12 mouse cellular contexts compared by ENCODE assay signal in genomic region chr5:124715135-124715534, GRCm38 (mm10). TPM values are rescaled to one million over a fixed set of nuclear protein-coding genes. Genes with fewer than 3 reads are reported as not detected.
DNase-seq lines count a peak whose midpoint lies in the region; ATAC-seq and TF ChIP-seq lines count a peak whose summit lies in the region.
"Had no signal": no experiment of that assay in that cellular context is flagged by ENCODE, and none has a peak within 500 bp of the region (broad histone marks: within the 10 kb centered on the region; RNA-seq: fewer than 3 reads in every experiment).

No protein-coding gene starts in this region.

- 82% methylated on average over 8 of the region's 8 CpGs for WGBS in lung, embryonic 14.5 days
- 75% methylated on average over 8 of the region's 8 CpGs for WGBS in lung, adult 2 months
- WGBS in forebrain, embryonic 14.5 days, result 93% methylated on average over 8 of the region's 8 CpGs

- no peak for ATAC-seq in lung, embryonic 14.5 days (ENCODE audit: insufficient read depth)
- ATAC-seq in forebrain, embryonic 14.5 days, result no peak
- no peak for ATAC-seq in megakaryocyte progenitor cell, adult 5-6 weeks (replicated peaks; ENCODE audit: poor library complexity)
- ATAC-seq: inflammation-experienced regulatory T-cells, adult 6 months had no signal

- no peak overlapping the region for H3K4me3 ChIP-seq in lung, embryonic 14.5 days (ENCODE audit: low read depth, low read length)
- H3K4me3 ChIP-seq in lung, adult 2 months (replicated peaks; ENCODE audit: extremely low read depth, low read depth, low read length), result no peak overlapping the region
- H3K4me3 ChIP-seq in forebrain, embryonic 14.5 days (ENCODE audit: low read depth, low read length), result no peak overlapping the region
- H3K4me3 ChIP-seq: embryonic facial prominence, embryonic 13.5 days; midbrain, embryonic 12.5 days had no signal

- no peak overlapping the region for H3K4me2 ChIP-seq in lung, embryonic 14.5 days
- no peak overlapping the region for H3K4me2 ChIP-seq in forebrain, embryonic 14.5 days (ENCODE audit: low read length)
- H3K4me2 ChIP-seq: embryonic facial prominence, embryonic 13.5 days; midbrain, embryonic 12.5 days had no signal

- peak; percentile 52 for DNase-seq in lung, embryonic 14.5 days
- DNase-seq in lung, adult 2 months, result no peak
- peak; percentile 27 for DNase-seq in heart, postnatal 25 days (ENCODE audit: low spot score)
- peak; percentile 78 to 81 for DNase-seq in kidney, postnatal 36 days
- DNase-seq in forebrain, embryonic 14.5 days (ENCODE audit: low spot score), result no peak
- DNase-seq in left cerebral cortex, adult 18-20 months (ENCODE audit: low spot score in 2 of 2), result no peak

- no peak for TF ChIP-seq CTCF in lung, embryonic 14.5 days (IDR thresholded peaks at IDR 0.05; ENCODE audit: low read depth)
- TF ChIP-seq CTCF in lung, adult 2 months (IDR thresholded peaks at IDR 0.05; ENCODE audit: insufficient read depth, low read length), result no peak

- peaks cover 85% of the 10 kb centered on the region for H3K36me3 ChIP-seq in lung, embryonic 14.5 days (ENCODE audit: insufficient read depth)
- peaks cover 92% of the 10 kb centered on the region for H3K36me3 ChIP-seq in forebrain, embryonic 14.5 days (ENCODE audit: control insufficient read depth, insufficient read depth, low read length)

- H3K27ac ChIP-seq in lung, embryonic 14.5 days (ENCODE audit: low read depth), result peak overlapping the region; percentile 36; the same call in 1 of the 2 replicates
- no peak overlapping the region for H3K27ac ChIP-seq in forebrain, embryonic 14.5 days (ENCODE audit: low read depth, low read length)
- H3K27ac ChIP-seq: embryonic facial prominence, embryonic 13.5 days; midbrain, embryonic 12.5 days had no signal

- TF ChIP-seq POLR2A in lung, adult 2 months (IDR thresholded peaks at IDR 0.05; ENCODE audit: borderline replicate concordance, extremely low read depth, low read depth, low read length), result no peak

- no peaks in the 10 kb centered on the region for H3K4me1 ChIP-seq in lung, embryonic 14.5 days (ENCODE audit: insufficient read depth)
- no peaks in the 10 kb centered on the region for H3K4me1 ChIP-seq in lung, adult 2 months (ENCODE audit: control insufficient read depth, insufficient read depth, low read length)
- H3K4me1 ChIP-seq in forebrain, embryonic 14.5 days (ENCODE audit: control insufficient read depth, insufficient read depth, low read length), result no peaks in the 10 kb centered on the region
- H3K4me1 ChIP-seq: embryonic facial prominence, embryonic 13.5 days; midbrain, embryonic 12.5 days had no signal

- intact Hi-C loops in heart, postnatal 25 days (cut with DNase I), result no loop called here

- H3K9ac ChIP-seq in lung, embryonic 14.5 days, result no peak overlapping the region
- H3K9ac ChIP-seq in forebrain, embryonic 14.5 days (ENCODE audit: low read length), result no peak overlapping the region
- H3K9ac ChIP-seq: embryonic facial prominence, embryonic 13.5 days; midbrain, embryonic 12.5 days had no signal

- no peaks in the 10 kb centered on the region for H3K27me3 ChIP-seq in lung, embryonic 14.5 days (ENCODE audit: insufficient read depth, low read length)
- no peaks in the 10 kb centered on the region for H3K27me3 ChIP-seq in forebrain, embryonic 14.5 days (replicated peaks; ENCODE audit: control insufficient read depth, insufficient read depth, low read length)
- H3K27me3 ChIP-seq: embryonic facial prominence, embryonic 13.5 days; midbrain, embryonic 12.5 days had no signal

- no peaks in the 10 kb centered on the region for H3K9me3 ChIP-seq in lung, embryonic 14.5 days (ENCODE audit: low read depth, low read length)
- H3K9me3 ChIP-seq in forebrain, embryonic 14.5 days (replicated peaks; ENCODE audit: control insufficient read depth, low read length), result no peaks in the 10 kb centered on the region
- H3K9me3 ChIP-seq: embryonic facial prominence, embryonic 13.5 days; midbrain, embryonic 12.5 days had no signal

RNA-seq across cellular contexts. Expression of gene Dnah10, which starts 9.8 kb away (rescaled TPM):
- 0.05 and 0.07 TPM in 2 replicates for polyA plus RNA-seq in lung, embryonic 14.5 days (2014; fragmentation: Nextera tagmentation; extraction: Ambion mirVana)
- polyA plus RNA-seq in lung, adult 2 months (2012; rRNA removed), result 4.6 and 6.5 TPM in 2 replicates
- total RNA-seq in heart, postnatal 25 days (2021), result under 1 TPM; 0.03 to 0.06 TPM
- 0.09 and 0.22 TPM in 2 replicates for polyA plus RNA-seq in forebrain, embryonic 14.5 days (2014; fragmentation: Nextera tagmentation; extraction: Ambion mirVana)
- not detected in 2 replicates for total RNA-seq in megakaryocyte progenitor cell, adult 5-6 weeks (2015)
- not detected in 2 replicates for total RNA-seq in megakaryocyte progenitor cell, adult 5-6 weeks (2017)
- total RNA-seq in left cerebral cortex, adult 18-20 months (2021), result under 1 TPM; 0.21 to 0.30 TPM
- total RNA-seq: neutrophil, adult 5-6 weeks had no signal
- polyA plus RNA-seq: limb, embryonic 11.5 days had no signal

Comparison
In these comparisons a context has a peak if more than half of its experiments do, and no peak if none do; other contexts are left out.
1. DNase-seq: peak in lung, embryonic 14.5 days (single experiment), heart, postnatal 25 days (single experiment) and kidney, postnatal 36 days (2 of 2); none in lung, adult 2 months (single experiment), forebrain, embryonic 14.5 days (single experiment) and left cerebral cortex, adult 18-20 months (0 of 2).